Mouse (Mus musculus): ENCODE results near the gene Lypla2. TPM values are rescaled to one million over a fixed set of nuclear protein-coding genes. Genes with fewer than 3 reads are reported as not detected.
"Not testable (repeated sequence)": the region's sequence is repeated elsewhere in the genome, so short reads cannot be mapped to it uniquely, and the experiment has no call there.

The Lypla2 gene
- total RNA-seq, 2 experiments from 2014 or later: 94.0 to 95.0 TPM

DNA sequence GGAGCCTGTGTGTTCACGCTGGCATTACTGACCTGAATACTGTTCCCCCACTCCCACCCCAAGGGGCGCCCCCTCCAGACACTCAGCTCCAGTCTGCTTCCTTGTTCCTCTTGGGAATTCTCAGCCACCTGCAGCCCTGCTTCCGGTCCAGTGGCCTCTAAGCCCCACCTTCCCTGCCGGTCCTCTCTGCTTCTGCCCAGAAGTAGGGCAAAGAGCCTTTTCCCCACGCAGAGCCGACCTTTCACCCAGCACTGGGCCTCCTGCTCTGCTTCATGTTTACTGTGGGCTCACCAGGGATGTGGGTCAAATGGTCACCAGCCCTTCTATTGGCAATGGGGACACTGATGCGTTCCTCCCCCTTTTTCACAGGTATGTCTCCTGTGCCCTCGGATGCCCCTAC is 14.1 kb downstream of the Lypla2 start:
- intact Hi-C loops (cut with DNase I): no loop called here
- DNase-seq (ENCODE audit: extremely low spot score in 1 of 2, low spot score in 2 of 2): no peak

DNA sequence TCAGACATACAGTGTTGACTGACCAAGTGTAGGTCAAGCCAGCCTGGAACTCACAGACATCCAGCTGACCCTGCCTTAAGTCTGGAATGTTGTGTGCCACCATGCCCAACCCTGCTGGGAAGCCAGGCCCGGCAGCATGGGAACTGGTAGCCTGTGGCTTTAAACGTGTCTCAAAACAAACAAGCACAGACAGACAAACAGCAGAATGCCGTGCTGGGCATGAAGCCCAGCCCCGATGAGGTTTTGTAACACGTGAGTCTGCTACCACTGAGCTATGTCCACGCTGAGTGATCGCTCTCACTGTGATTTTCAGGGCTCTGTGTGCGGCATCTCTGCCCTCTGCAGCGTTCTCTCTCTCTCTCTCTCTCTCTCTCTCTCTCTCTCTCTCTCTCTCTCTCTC is 16.5 kb downstream of the Lypla2 start:
- intact Hi-C loops (cut with DNase I): no loop called here
- DNase-seq (ENCODE audit: extremely low spot score in 1 of 2, low spot score in 2 of 2): no peak

DNA sequence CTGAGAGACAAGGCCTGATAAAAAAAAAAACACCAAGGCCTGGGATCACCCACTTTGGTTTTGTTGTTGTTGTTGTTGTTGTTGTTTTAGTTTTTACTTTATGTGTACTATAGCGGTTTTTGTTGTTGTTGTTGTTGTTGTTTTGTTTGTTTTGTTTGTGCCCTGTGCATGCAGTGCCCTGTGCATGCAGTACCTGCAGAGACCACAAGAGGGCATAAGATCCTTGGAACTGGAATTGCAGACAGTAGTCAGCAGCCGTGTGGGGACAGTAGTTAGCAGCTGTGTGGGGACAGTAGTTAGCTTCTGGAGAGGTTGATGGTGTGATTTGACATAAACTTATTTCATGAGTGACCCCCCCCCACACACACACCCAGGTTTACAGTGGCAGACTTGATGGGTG is 18.2 kb downstream of the Lypla2 start:
- intact Hi-C loops (cut with DNase I): no loop called here
- peak in 1 of 2 experiments; percentile 78 for DNase-seq (ENCODE audit: extremely low spot score in 1 of 2, low spot score in 2 of 2)

DNA sequence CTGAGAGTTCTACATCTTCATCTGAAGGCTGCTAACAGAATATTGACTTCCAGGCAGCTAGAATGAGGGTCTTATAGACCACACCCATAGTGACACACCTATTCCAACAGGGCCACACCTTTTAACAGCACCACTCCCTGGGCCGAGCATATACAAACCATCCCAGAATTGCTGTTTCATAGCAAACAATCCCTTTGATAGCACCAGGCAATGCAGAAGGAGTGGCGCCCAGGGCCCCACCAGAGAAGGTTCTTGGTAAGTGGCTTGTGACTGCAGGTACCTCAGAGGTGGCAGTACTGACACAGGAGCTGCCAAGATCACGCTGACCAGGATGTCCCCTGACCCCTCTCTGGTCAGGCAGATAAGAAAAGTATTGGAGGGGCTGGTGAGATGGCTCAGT is 19.2 kb downstream of the Lypla2 start:
- intact Hi-C loops (cut with DNase I): no loop called here
- DNase-seq (ENCODE audit: extremely low spot score in 1 of 2, low spot score in 2 of 2): no peak

DNA sequence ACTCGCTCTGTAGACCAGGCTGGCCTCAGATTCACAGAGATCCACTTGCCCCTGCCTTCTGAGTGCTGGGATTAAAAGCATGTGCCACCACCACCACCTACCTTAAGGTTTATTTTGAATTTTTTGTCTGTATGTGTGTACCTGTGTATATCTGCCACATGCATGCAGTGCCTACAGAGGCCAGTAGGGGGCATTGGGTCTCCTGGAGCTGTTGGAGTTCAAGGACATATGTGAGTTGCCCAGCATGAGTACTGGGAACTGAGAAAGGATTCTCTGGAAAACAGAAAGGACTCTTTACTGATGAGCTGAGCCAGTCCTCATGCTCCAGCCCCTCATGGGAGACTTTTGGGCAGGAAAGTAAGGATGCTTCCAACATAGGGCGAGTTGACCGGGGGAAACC is 20.9 kb downstream of the Lypla2 start:
- no peak for DNase-seq (ENCODE audit: extremely low spot score in 1 of 2, low spot score in 2 of 2)

DNA sequence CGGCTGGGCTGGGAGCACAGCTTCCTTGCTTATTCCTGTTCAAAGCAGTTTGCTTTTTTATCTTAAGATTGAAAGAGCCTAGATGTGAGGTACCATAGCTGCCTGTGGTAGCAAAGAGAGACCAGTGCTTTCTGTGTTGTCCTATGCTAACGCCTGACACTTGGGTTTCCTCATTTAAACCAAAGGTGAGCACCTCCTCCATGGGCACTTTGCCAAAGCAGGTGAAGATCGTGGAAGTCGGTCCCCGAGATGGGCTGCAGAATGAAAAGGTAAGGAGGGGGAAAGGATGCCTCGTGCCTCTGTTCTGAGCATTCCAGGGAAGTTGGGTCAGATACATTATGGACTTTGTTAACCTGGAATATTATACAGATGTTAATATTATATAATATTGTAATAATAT is 22.1 kb downstream of the Lypla2 start:
- intact Hi-C loops (cut with DNase I): no loop called here
- DNase-seq (ENCODE audit: extremely low spot score in 1 of 2, low spot score in 2 of 2): no peak

More for the DNA sequence above, 20.9 kb downstream of the Lypla2 start:
- intact Hi-C loops (cut with DNase I): no loop called here

DNA sequence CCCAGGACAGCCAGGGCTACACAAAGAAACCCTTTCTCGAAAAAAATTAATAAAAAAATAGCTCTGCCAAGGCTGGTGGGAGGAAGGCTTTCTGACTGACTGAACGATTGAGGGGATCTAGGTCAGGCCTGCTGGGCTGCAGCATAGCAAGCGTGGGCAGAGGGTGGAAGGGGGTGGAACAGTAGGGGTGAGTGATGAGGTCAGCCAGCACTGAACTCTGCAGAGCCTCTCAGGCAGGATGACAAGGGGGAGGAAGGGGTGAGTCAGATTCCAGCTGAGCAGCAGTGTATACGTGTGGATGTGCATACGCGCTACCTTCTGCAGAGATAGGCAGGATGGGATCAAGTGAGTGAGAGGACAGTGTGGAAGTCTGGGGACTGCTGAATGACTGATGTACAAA is 22.5 kb downstream of the Lypla2 start:
- DNase-seq (ENCODE audit: extremely low spot score in 1 of 2, low spot score in 2 of 2): no peak

DNA sequence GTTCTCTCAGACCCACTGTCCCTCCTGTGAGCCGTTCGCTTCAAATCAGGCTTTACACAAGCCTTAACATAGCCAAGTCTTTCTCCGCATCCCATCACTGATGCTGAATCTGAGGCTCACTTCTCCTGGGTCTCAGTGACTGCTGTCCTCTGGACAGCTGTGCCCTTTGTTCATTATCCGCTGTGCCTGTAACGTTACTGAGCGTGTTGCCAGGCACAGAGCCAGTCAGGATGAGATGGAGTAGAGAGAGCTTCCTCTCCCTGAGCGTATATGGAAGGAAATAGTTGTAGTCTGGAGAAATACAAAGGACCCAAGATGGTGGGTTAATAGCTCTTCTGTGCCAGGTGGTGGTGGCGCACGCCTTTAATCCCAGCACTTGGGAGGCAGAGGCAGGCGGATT is 23.0 kb downstream of the Lypla2 start:
- intact Hi-C loops (cut with DNase I): loop anchor here (5.0 kb wide), 1 partner anchor 57 kb away; no protein-coding TSS in a partner anchor
- DNase-seq (ENCODE audit: extremely low spot score in 1 of 2, low spot score in 2 of 2): no peak

More for the DNA sequence above, 22.5 kb downstream of the Lypla2 start:
- intact Hi-C loops (cut with DNase I): loop anchor here (5.0 kb wide), 1 partner anchor 58 kb away; no protein-coding TSS in a partner anchor

DNA sequence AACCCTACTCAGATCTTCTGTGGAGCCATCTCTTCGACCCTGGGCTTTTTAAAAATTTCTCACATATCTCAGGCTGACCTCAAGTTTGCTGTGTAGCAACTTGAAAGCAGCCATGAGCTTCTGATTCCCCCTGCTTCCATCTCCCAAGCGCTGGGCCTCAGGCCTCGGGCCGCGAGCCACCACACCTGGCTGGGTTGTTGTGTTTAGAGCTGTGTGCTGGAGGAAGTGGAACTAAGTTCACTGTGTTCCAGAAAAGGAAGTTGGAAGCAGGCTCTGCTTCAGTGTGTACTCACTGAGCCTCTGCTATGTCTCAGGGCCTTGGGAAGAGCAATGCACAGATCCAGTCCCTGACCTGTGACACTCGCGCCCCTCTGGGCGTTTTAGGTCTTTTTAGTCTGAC is 24.3 kb downstream of the Lypla2 start:
- intact Hi-C loops (cut with DNase I): loop anchor here (5.0 kb wide), 1 partner anchor 56 kb away; no protein-coding TSS in a partner anchor
- no peak for DNase-seq (ENCODE audit: extremely low spot score in 1 of 2, low spot score in 2 of 2)

DNA sequence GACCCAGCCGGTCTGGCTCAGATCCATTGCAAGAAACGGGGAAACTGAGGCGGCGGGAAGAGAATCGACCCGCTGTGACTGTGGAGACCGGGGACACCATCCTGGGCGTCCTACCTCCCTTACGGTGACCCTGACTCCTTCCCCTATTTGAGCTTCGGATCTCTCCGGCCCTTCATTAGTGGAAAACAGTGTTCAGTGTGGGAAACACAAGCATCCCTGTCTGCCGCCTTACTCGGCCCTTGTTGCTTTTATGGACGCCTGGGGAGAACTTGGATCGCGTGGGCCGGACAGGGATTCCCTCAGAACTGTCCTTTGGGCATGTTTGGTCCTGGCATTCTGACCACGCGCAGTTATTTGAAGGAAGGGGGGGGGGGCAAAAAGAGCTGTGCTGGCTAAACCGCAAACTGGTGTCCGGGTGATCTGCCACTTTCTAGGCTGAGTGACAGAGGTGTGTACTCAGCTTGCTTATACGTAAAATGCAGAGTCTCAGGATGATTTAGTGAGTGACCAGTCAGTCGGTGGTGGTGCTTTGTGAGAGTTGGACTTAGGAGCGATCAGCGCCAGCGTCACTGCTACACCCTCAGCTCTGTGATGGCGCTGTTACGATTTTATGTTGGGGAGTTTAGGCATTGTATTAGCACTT is 25.6 kb downstream of the Lypla2 start:
- DNase-seq (ENCODE audit: extremely low spot score in 1 of 2, low spot score in 2 of 2): no peak

DNA sequence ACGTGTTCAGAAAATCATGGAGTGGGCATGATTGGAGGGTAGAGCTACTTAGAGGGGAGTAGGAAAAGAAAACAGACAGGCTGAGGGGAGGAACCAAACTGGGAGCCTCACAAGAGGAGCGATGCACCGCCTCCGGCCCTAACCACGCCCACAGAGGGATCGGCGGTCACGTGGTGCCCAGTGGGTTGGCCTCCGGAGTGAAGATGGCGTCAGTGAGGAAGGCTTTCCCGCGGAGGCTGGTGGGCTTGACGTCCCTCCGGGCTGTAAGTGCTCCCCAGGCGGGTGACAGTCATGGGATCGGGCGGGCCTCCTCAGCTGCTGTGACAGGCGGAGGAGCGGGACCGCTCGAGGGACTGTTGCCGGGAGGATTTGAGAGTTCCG is 26.2 kb downstream of the Lypla2 start, which contains the start of gene Hmgcl:
Gene Hmgcl, plus strand, starts transcription at position 171 of the 381 bp plus-strand sequence.
- intact Hi-C loops (cut with DNase I): loop anchor here (5.0 kb wide), 1 partner anchor 54 kb away; no protein-coding TSS in a partner anchor
- peak; percentile 95 to 97 for DNase-seq (ENCODE audit: extremely low spot score in 1 of 2, low spot score in 2 of 2)

More for the DNA sequence above, 25.6 kb downstream of the Lypla2 start:
- intact Hi-C loops (cut with DNase I): loop anchor here (5.0 kb wide), 1 partner anchor 54 kb away; no protein-coding TSS in a partner anchor

DNA sequence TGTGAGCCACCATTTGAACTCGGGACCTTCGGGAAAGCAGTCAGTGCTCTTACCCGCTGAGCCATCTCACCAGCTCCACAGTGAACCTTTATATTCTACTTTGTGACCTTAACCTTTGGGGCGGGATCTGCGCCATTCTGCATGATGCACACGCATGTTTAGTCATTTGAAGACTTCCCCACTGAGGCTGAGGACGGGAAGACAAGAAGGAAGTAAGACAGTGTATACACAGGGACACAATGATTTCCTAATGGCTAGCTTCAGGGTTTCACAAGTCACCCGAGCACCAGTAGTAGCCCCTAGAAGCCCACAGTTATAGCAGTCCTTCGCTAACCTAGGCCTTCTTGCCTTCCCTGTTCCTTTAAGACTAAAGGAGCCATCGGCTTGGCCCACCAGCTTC is 26.7 kb downstream of the Lypla2 start:
- intact Hi-C loops (cut with DNase I): loop anchor here (5.0 kb wide), 1 partner anchor 53 kb away; no protein-coding TSS in a partner anchor
- DNase-seq (ENCODE audit: extremely low spot score in 1 of 2, low spot score in 2 of 2): no peak

DNA sequence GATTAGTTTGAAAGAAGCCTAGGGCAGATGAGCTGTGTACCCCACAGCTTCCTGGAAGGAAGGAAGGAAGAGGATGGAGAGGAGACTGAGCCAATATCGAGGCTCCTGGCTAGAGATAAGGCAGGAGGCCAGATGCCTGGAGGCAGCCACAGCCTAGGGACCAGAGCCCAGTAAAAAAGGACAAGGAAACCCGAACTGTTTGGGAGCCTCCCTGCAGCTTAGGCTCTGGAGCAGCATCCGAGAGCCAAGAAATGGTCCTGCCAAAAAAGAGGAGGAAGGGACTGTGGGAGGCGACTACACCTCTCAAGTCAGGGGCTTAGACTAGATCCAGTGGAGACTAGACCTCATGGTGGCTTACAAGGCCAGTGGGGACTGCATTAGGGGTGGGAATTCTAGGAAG is 29.0 kb downstream of the Lypla2 start:
- intact Hi-C loops (cut with DNase I): no loop called here
- DNase-seq (ENCODE audit: extremely low spot score in 1 of 2, low spot score in 2 of 2): no peak

DNA sequence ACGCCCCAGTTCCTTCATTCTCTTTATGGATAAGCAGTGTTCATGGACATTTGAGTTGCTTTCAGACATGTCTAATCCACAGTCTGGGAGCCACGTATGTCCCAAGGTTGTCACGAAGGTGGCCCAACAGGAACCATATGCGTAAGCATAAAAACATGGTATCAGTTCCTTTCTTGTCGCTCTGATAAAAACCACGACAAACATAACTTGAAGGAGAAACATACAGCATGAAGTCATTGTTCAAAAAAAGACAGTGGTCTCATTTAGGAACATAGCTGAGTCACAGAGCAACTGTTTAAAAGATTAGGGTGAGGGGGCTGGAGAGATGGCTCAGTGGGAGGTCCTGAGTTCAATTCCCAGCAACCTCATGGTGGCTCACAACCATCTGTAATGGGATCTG is 30.2 kb downstream of the Lypla2 start:
- no peak for DNase-seq (ENCODE audit: extremely low spot score in 1 of 2, low spot score in 2 of 2)
- intact Hi-C loops (cut with DNase I): no loop called here

DNA sequence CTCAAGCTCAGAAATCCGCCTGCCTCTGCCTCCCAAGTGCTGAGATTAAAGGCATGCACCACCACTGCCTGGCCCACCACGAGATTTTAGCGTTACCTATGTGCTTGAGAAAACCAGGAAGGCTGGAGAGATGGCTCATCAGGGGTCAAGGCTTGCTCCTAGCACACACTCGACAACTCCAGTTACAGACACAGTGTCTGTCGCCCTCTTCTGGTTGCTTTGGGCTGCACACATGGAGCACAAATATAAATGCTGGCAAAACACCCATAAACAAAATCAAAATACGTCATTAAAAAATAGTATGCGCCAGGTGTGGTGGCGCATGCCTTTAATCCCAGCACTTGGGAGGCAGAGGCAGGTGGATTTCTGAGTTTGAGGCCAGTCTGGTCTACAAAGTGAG is 31.4 kb downstream of the Lypla2 start:
- intact Hi-C loops (cut with DNase I): not testable (repeated sequence)

DNA sequence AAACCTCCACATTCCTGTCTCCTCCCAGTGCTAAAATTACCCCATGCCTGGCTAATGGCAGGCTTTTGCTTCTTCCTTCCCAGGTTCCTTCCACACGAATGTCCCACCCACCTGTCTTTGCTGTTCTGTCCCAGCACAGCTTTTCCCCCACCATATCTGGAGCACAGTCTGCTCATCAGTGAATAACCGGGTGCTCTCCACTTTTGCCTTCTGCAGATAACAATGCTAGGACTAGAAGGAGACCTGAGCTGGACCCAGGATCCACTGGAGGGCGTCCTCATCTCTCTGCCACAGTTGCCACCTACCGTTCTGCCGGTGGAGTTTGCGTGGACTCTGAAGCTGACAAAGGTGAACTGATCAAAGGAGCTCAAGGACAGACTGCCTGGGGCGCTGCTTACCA is 33.6 kb downstream of the Lypla2 start:
- intact Hi-C loops (cut with DNase I): no loop called here
- no peak for DNase-seq (ENCODE audit: extremely low spot score in 1 of 2, low spot score in 2 of 2)

More for the DNA sequence above, 31.4 kb downstream of the Lypla2 start:
- DNase-seq (ENCODE audit: extremely low spot score in 1 of 2, low spot score in 2 of 2): not testable (repeated sequence)

DNA sequence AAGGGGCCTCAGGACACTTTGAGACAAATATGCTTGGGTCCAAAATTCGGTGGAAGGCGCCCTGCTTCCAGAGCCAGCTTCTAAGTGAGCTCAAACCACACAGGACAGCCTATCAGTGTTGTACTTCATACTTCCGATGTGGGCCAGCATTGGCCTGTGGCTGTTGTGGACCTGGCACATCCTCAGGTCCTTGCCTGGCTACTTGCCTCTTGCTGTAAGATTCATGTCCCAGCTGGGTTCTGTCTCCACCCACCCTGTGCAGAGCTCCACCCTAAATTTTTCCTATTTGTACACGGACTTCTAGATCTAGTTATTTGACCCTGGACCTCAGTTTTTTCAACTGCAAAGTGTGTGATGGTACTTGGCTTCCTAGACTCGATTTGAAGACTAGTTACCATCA is 36.9 kb downstream of the Lypla2 start:
- intact Hi-C loops (cut with DNase I): no loop called here
- DNase-seq (ENCODE audit: extremely low spot score in 1 of 2, low spot score in 2 of 2): no peak

DNA sequence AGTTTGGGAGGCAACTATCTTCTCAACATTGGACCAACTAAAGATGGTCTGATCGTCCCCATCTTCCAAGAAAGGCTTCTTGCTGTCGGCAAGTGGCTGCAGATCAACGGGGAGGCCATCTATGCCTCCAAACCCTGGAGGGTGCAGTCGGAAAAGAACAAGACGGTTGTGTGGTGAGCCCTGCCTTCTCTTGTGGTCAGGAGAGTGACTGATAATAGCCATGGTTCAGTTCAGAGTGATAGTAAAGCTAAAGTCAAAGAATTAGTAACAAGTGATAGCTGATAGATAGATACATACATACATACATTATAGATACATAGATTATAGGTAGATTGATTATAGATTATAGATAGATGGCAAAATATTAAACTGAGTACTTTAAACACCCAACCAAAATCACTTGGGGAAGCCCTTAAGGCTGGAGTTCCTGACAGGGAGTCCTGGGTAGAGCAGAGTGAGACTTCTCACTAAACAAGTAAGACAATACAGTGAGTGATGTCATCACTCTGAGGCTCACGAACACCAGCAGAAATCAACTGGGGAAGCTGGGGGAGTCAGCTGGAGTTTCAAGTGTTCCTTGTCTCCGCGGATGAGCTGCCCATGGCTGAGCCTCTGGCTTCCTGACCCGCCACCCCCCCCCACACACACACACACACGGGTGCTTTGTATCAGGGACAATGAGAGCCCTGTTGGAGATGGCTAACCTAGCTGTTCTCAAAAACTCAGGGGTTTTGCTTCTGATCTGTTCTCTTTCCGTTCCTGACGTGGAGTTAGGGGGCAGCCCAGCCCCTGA is 37.5 kb downstream of the Lypla2 start:
- DNase-seq (ENCODE audit: extremely low spot score in 1 of 2, low spot score in 2 of 2): no peak
- intact Hi-C loops (cut with DNase I): no loop called here

DNA sequence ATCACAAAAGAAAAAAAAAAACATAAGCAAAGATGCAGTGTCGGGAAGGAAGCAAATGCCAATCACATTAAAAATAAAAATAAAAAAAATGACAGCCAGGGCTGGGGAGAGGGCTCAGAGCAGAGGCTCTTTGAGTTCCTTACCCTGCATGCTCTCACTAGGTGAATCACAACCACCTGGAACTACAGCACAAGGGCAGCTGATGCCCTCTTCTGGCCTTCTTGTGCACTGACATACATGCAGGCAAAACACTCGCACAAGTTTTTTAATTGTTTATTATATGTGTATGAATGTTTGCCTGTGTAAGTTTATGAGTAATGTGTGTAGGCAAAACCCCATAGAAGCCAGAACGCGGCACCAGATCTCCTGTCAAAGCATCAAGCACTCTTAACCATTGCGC is 40.6 kb downstream of the Lypla2 start:
- intact Hi-C loops (cut with DNase I): no loop called here

DNA sequence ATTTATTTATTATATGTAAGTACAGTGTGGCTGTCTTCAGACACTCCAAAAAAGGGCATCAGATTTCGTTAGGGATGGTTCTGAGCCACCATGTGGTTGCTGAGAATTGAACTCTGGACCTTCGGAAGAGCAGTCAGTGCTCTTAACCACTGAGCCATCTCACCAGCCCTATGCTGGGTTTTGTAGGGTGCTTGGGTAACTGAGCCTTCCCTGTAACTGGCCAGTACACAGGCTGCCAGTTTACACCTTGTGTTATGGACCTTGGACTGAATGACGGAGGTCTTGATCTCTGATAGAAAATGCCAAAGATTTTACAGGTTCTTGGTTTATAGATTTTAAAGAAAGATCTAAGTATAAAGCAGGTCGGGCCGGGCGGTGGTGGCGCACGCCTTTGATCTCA is 42.2 kb downstream of the Lypla2 start:
- intact Hi-C loops (cut with DNase I): no loop called here
- no peak for DNase-seq (ENCODE audit: extremely low spot score in 1 of 2, low spot score in 2 of 2)

More for the DNA sequence above, 40.6 kb downstream of the Lypla2 start:
- DNase-seq (ENCODE audit: extremely low spot score in 1 of 2, low spot score in 2 of 2): no peak

Measured in left cerebral cortex, postnatal 10 days (tissue).